Mouse (Mus musculus) cerebellum, adult 2 months (tissue): Measurements from ENCODE around the gene Tbc1d12.

ENCODE experiments used
- CTCF ChIP-seq: fragments of 200-500 bp; IDR thresholded peaks from 2 replicates; pipeline ENCODE4 v1.5.1; 2011; ENCODE audit warnings: low read depth, mild to moderate bottlenecking, control low read depth, low read length, moderate library complexity, borderline replicate concordance; ENCODE audit not compliant: insufficient read depth
- POLR2A ChIP-seq: fragments of 200-500 bp; IDR thresholded peaks from 2 replicates; pipeline ENCODE4 v1.6.1; 2011; ENCODE audit warnings: low read length, control low read depth, borderline replicate concordance; ENCODE audit not compliant: insufficient read depth

- TF ChIP-seq CTCF (no peak), POLR2A (no peak)
Measured at GRCm38 (mm10) chr19:38793563-38794045, 42.8 kb upstream of the Tbc1d12 start.
